Mouse (Mus musculus) CH12.LX (cell line): ENCODE measurements at regions not wholly inside any gene's neighbourhood (a gene's known extent, or its start where the extent isn't known, plus 50 kb on each side); places are given as distances from the start of the nearest gene placed in this dataset.

Experiments
- DNase-seq: peaks from one replicate; pipeline ENCODE4 v3.0.0-alpha.2; 2013; ENCODE audit errors: extremely low read depth
- H3K27ac ChIP-seq: 2 replicates; pipeline ENCODE4 v1.5.1; 2012; ENCODE audit warnings: low read depth, mild to moderate bottlenecking, control low read depth, moderate library complexity; ENCODE audit not compliant: insufficient read depth
- H3K27me3 ChIP-seq: replicated peaks from 2 replicates; pipeline ENCODE3; 2012; ENCODE audit warnings: inconsistent platforms
- H3K36me3 ChIP-seq, 2 experiments: replicated peaks in 1 of 2; 2 replicates each; pipeline versions ENCODE3 to v1.6.1; 2012; ENCODE audit warnings: inconsistent platforms in 1 of 2, low read length in 1 of 2, mild to moderate bottlenecking in 1 of 2, mixed read lengths in 1 of 2, moderate library complexity in 1 of 2; ENCODE audit not compliant: control insufficient read depth in 1 of 2, insufficient read depth in 1 of 2
- H3K4me1 ChIP-seq, 2 experiments: 2 replicates each; pipeline ENCODE4 v1.6.1; 2012; ENCODE audit warnings: inconsistent platforms in 1 of 2, moderate library complexity in 1 of 2; ENCODE audit not compliant: insufficient read depth in 2 of 2, control insufficient read depth in 1 of 2
- H3K4me2 ChIP-seq: 2 replicates; pipeline ENCODE4 v1.6.1; 2012; ENCODE audit warnings: low read depth, mild to moderate bottlenecking, control low read depth; ENCODE audit not compliant: poor library complexity, insufficient read depth, severe bottlenecking
- H3K4me3 ChIP-seq, 3 experiments: fragments of 150-350 bp in 1 of 3; sonication (generic) in 1 of 3; replicated peaks in 1 of 3; 2 replicates each; pipeline versions ENCODE3 to v1.5.1; 2011 to 2012; ENCODE audit warnings: low read depth in 2 of 3, low read length in 2 of 3, mild to moderate bottlenecking in 2 of 3, moderate library complexity in 2 of 3, control low read depth in 1 of 3, improper control_type of control experiment in 1 of 3, inconsistent platforms in 1 of 3, mixed read lengths in 1 of 3; ENCODE audit not compliant: poor library complexity in 1 of 3
- H3K79me2 ChIP-seq: replicated peaks from 2 replicates; pipeline ENCODE4 v1.6.1; 2012; ENCODE audit warnings: mild to moderate bottlenecking, moderate library complexity; ENCODE audit not compliant: control insufficient read depth, poor library complexity, insufficient read depth, severe bottlenecking; ENCODE audit errors: extremely low read depth
- H3K9ac ChIP-seq: 2 replicates; pipeline ENCODE4 v1.6.1; 2012; ENCODE audit warnings: low read depth, mild to moderate bottlenecking, control low read depth, moderate library complexity; ENCODE audit not compliant: insufficient read depth
- H3K9me3 ChIP-seq: replicated peaks from 2 replicates; pipeline ENCODE3; 2012; ENCODE audit warnings: low read length, inconsistent platforms, mixed read lengths
- BHLHE40 ChIP-seq: IDR thresholded peaks from 2 replicates; pipeline ENCODE4 v1.6.1; 2011; ENCODE audit warnings: mild to moderate bottlenecking, low read depth, low read length, improper control_type of control experiment
- CHD1 ChIP-seq: IDR thresholded peaks from 2 replicates; pipeline ENCODE4 v1.6.1; 2012; ENCODE audit warnings: low read depth, low read length, improper control_type of control experiment, inconsistent platforms
- E2F4 ChIP-seq: IDR thresholded peaks from 2 replicates; pipeline ENCODE4 v1.6.1; 2011; ENCODE audit warnings: low read depth, low read length, improper control_type of control experiment; ENCODE audit not compliant: insufficient replicate concordance
- HCFC1 ChIP-seq: IDR thresholded peaks from 2 replicates; pipeline ENCODE4 v1.6.1; 2012; ENCODE audit warnings: low read depth, mild to moderate bottlenecking, inconsistent platforms, low read length, improper control_type of control experiment
- JUN ChIP-seq: IDR thresholded peaks from 2 replicates; pipeline ENCODE4 v1.6.1; 2011; ENCODE audit warnings: low read depth, mild to moderate bottlenecking, low read length, improper control_type of control experiment, moderate library complexity; ENCODE audit not compliant: insufficient read depth
- KAT2A ChIP-seq: IDR thresholded peaks from 2 replicates; pipeline ENCODE4 v1.6.1; 2012; ENCODE audit warnings: low read length, improper control_type of control experiment, inconsistent platforms; ENCODE audit not compliant: insufficient replicate concordance
- MAZ ChIP-seq: IDR thresholded peaks from 2 replicates; pipeline ENCODE4 v1.6.1; 2012; ENCODE audit warnings: low read depth, mild to moderate bottlenecking, inconsistent platforms, low read length, improper control_type of control experiment, moderate library complexity
- UBTF ChIP-seq: IDR thresholded peaks from 2 replicates; pipeline ENCODE4 v1.6.1; 2012; ENCODE audit warnings: low read depth, mild to moderate bottlenecking, inconsistent platforms, low read length, improper control_type of control experiment, moderate library complexity
- dilution Hi-C: fragments of 300-500 bp; cut with MboI; formaldehyde crosslinking; loops from 2 replicates; pipeline ENCODE4 v1.14.3; 2020; ENCODE audit warnings: low sequenced_read_pairs; ENCODE audit not compliant: extremely low pct_unique_long_range_greater_than_20kb, extremely low pct_ligation_motif_present
- in situ Hi-C: fragments of 300-500 bp; cut with MboI; formaldehyde crosslinking; loops from 3 replicates; pipeline ENCODE4 v1.14.3; 2019; ENCODE audit warnings: low sequenced_read_pairs, low pct_ligation_motif_present, low pct_unique_long_range_greater_than_20kb, mixed read lengths

- H3K4me3 ChIP-seq: no peak overlapping the region
- peaks cover 19% of the 10 kb centered on the region for H3K9me3 ChIP-seq
- no peaks in the 10 kb centered on the region for H3K36me3 ChIP-seq
- H3K4me2 ChIP-seq: no peak overlapping the region
- H3K9ac ChIP-seq: no peak overlapping the region
- dilution Hi-C loops (no loop called here), in situ Hi-C loops (no loop called here)
- no peak for DNase-seq
- no peaks in the 10 kb centered on the region for H3K27me3 ChIP-seq
- no peak overlapping the region for H3K27ac ChIP-seq
- no peaks in the 10 kb centered on the region for H3K79me2 ChIP-seq
- no peak for TF ChIP-seq KAT2A
- no peak for TF ChIP-seq BHLHE40
- TF ChIP-seq, all 38 proteins: peak for 0
- no peaks in the 10 kb centered on the region for H3K4me1 ChIP-seq
Measured at GRCm38 (mm10) chr8:49485284-49485683, 641.5 kb upstream of the Tenm3 start.

GRCm38 (mm10) chr8:49481476-49481992 is 637.8 kb upstream of the Tenm3 start:
- H3K36me3 ChIP-seq: no peaks in the 10 kb centered on the region
- TF ChIP-seq UBTF: no peak
- TF ChIP-seq CHD1: no peak
- H3K4me3 ChIP-seq: no peak overlapping the region
- no peaks in the 10 kb centered on the region for H3K27me3 ChIP-seq
- H3K27ac ChIP-seq: no peak overlapping the region
- no peak overlapping the region for H3K9ac ChIP-seq
- DNase-seq: no peak
- dilution Hi-C loops (no loop called here), in situ Hi-C loops (no loop called here)
- H3K4me1 ChIP-seq: no peaks in the 10 kb centered on the region
- peaks cover 28% of the 10 kb centered on the region for H3K9me3 ChIP-seq
- H3K79me2 ChIP-seq: no peaks in the 10 kb centered on the region
- no peak overlapping the region for H3K4me2 ChIP-seq

DNA sequence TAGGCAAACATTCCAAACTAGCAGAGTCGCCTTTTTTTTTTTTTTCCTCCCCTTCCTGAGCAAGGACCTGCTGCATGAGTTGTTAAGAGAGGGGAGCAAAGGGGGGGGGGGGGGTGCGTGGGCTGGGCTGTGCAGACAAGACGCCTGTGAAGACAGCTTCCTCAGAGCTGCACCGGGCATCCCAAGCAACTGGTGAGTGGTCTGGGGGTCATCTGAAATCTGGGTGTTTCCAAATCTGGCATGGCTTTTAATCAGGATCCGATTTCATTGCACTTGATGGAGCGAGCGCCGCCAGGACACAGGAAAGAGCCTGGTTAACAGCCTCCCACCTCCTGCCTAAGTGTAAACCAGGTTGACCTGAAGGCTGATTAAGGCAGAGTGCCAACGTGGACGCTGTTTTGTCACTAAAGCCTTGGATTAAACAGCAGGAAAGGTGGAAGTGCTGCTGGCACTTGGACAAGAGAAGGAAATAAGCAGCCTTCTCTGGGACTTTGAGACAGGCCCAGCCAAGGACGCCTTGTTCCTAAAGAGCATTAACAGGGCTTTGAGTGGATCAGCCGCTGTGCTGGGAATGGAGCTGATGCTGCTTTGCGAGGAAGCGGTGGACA is 622.3 kb upstream of the Tenm3 start:
- dilution Hi-C loops: no loop called here
- H3K4me1 ChIP-seq: no peaks in the 10 kb centered on the region
- no peak overlapping the region for H3K4me3 ChIP-seq
- no peak for DNase-seq
- TF ChIP-seq E2F4 (no peak), CHD1 (no peak), MAZ (no peak), HCFC1 (no peak), JUN (no peak)
- TF ChIP-seq, all 38 proteins: peak for 0
- no peaks in the 10 kb centered on the region for H3K79me2 ChIP-seq
- H3K9ac ChIP-seq: no peak overlapping the region
- H3K9me3 ChIP-seq: peaks cover 47% of the 10 kb centered on the region
- no peak overlapping the region for H3K27ac ChIP-seq
- H3K4me2 ChIP-seq: no peak overlapping the region
- in situ Hi-C loops: no loop called here
- no peaks in the 10 kb centered on the region for H3K27me3 ChIP-seq
- no peaks in the 10 kb centered on the region for H3K36me3 ChIP-seq
